7 mouse cellular contexts compared by ENCODE assay signal in genomic region chr5:19907381-19907982, GRCm38 (mm10).
DNase-seq lines count a peak whose midpoint lies in the region; ATAC-seq lines count a peak whose summit lies in the region.

No protein-coding gene starts in this region.

- peaks cover 3% of the 10 kb centered on the region; the same call in 1 of the 2 replicates for H3K4me1 ChIP-seq in embryonic facial prominence, embryonic 12.5 days
- no peaks in the 10 kb centered on the region for H3K4me1 ChIP-seq in intestine, embryonic 15.5 days (replicated peaks)
- 0 out of 2 replicates have a peak, but pooled peaks cover 3% of the 10 kb centered on the region for H3K4me1 ChIP-seq in neural tube, embryonic 12.5 days

- 2% methylated on average over 12 of the region's 12 CpGs for WGBS in embryonic facial prominence, embryonic 12.5 days
- 6% methylated on average over 12 of the region's 12 CpGs for WGBS in intestine, embryonic 15.5 days
- 3% methylated on average over 12 of the region's 12 CpGs for WGBS in neural tube, embryonic 12.5 days

- 0 out of 2 replicates have a peak, but pooled peaks cover 2% of the 10 kb centered on the region for H3K27me3 ChIP-seq in embryonic facial prominence, embryonic 12.5 days
- H3K27me3 ChIP-seq in intestine, embryonic 15.5 days (replicated peaks): 0 out of 2 replicates have a peak, but pooled peaks cover 2% of the 10 kb centered on the region
- no peaks in the 10 kb centered on the region for H3K27me3 ChIP-seq in neural tube, embryonic 12.5 days (replicated peaks)

- ATAC-seq in embryonic facial prominence, embryonic 12.5 days (ENCODE audit: insufficient number of reproducible peaks, insufficient read depth, low FRiP score, low TSS enrichment): no peak
- no peak for ATAC-seq in intestine, embryonic 15.5 days
- peak; percentile 64 for ATAC-seq in neural tube, embryonic 12.5 days (ENCODE audit: low FRiP score, low read depth)

- peak overlapping the region; percentile 77 for H3K4me2 ChIP-seq in embryonic facial prominence, embryonic 12.5 days (replicated peaks)
- H3K4me2 ChIP-seq in intestine, embryonic 15.5 days (replicated peaks): peak overlapping the region; percentile 59
- peak overlapping the region; percentile 69 for H3K4me2 ChIP-seq in neural tube, embryonic 12.5 days (replicated peaks)

- H3K27ac ChIP-seq in embryonic facial prominence, embryonic 12.5 days: no peak overlapping the region
- no peak overlapping the region for H3K27ac ChIP-seq in intestine, embryonic 15.5 days
- H3K27ac ChIP-seq in neural tube, embryonic 12.5 days: no peak overlapping the region

- peak; percentile 16 for DNase-seq in layer of hippocampus, adult 11-12 months (ENCODE audit: low spot score)
- DNase-seq in layer of hippocampus, adult 8-10 months (ENCODE audit: low spot score in 2 of 2): no peak
- DNase-seq in gastrocnemius, postnatal 10 days: no peak
- DNase-seq in spleen, postnatal 4 days (ENCODE audit: low spot score in 2 of 2): no peak

- H3K36me3 ChIP-seq in embryonic facial prominence, embryonic 12.5 days: no peaks in the 10 kb centered on the region
- no peaks in the 10 kb centered on the region for H3K36me3 ChIP-seq in intestine, embryonic 15.5 days
- H3K36me3 ChIP-seq in neural tube, embryonic 12.5 days: no peaks in the 10 kb centered on the region

- peak overlapping the region; percentile 61 for H3K9ac ChIP-seq in embryonic facial prominence, embryonic 12.5 days
- no peak overlapping the region; the same call in 1 of the 2 replicates for H3K9ac ChIP-seq in intestine, embryonic 15.5 days
- peak overlapping the region; percentile 62 for H3K9ac ChIP-seq in neural tube, embryonic 12.5 days

- H3K4me3 ChIP-seq in embryonic facial prominence, embryonic 12.5 days: peak overlapping the region; percentile 42
- H3K4me3 ChIP-seq in intestine, embryonic 15.5 days (replicated peaks): peak overlapping the region; percentile 20
- H3K4me3 ChIP-seq in neural tube, embryonic 12.5 days: peak overlapping the region; percentile 51

- no peaks in the 10 kb centered on the region for H3K9me3 ChIP-seq in embryonic facial prominence, embryonic 12.5 days
- no peaks in the 10 kb centered on the region for H3K9me3 ChIP-seq in intestine, embryonic 15.5 days
- no peaks in the 10 kb centered on the region for H3K9me3 ChIP-seq in neural tube, embryonic 12.5 days
